Mouse (Mus musculus): Measurements from ENCODE around the gene Tlx2.

GRCm38 (mm10) chr6:83033249-83034185 is 36.6 kb downstream of the Tlx2 start, which contains the start of the genes Dok1 and Loxl3:
- TF ChIP-seq CTCF (conservative IDR thresholded peaks at IDR 0.05; ENCODE audit: insufficient read depth, insufficient read length, low read depth, low read length) (no peak), POLR2A (IDR thresholded peaks at IDR 0.05; ENCODE audit: low read depth, low read length) (no peak)
